ENCODE assay signal across 24 mouse cellular contexts in the genomic region with DNA sequence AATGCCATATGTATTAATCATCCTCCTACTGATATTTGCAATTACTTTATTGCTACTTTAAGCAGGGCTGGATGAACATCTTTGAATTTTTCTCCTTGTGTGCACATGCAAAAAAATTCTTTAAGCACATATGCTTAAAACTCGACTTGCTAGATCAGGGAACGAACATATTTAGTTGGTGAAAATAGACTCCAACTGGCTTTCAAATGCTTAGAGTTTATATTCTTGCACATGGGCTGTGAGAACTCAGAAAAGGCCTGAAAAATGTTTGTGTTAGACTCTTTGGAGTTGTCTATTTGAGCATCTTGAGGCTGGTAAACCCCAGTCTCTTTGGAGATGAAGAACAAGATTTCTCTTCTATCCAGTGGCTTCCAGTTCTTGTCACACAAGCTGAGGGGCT. TPM values are rescaled to one million over a fixed set of nuclear protein-coding genes. Genes with fewer than 3 reads are reported as not detected.
DNase-seq lines count a peak whose midpoint lies in the region; ATAC-seq and TF ChIP-seq lines count a peak whose summit lies in the region.
"Had no signal": no experiment of that assay in that cellular context is flagged by ENCODE, and none has a peak within 500 bp of the region (broad histone marks: within the 10 kb centered on the region; RNA-seq: fewer than 3 reads in every experiment).

No protein-coding gene starts in this region.

- H3K27ac ChIP-seq in forebrain, postnatal 0 days (ENCODE audit: low read depth, low read length), result no peak overlapping the region
- H3K27ac ChIP-seq in forebrain, embryonic 12.5 days, result no peak overlapping the region
- no peak overlapping the region for H3K27ac ChIP-seq in midbrain, embryonic 11.5 days (ENCODE audit: low read depth, low read length)
- no peak overlapping the region for H3K27ac ChIP-seq in midbrain, embryonic 10.5 days (replicated peaks)
- H3K27ac ChIP-seq: embryonic facial prominence, embryonic 10.5 days; embryonic facial prominence, embryonic 12.5 days had no signal

- WGBS in forebrain, postnatal 0 days, result 66% methylated on average over 2 of the region's 2 CpGs
- 88% methylated on average over 2 of the region's 2 CpGs for whole genome bisulfite sequencing in forebrain, embryonic 12.5 days
- 89% methylated on average over 2 of the region's 2 CpGs for WGBS in midbrain, embryonic 11.5 days
- 84% methylated on average over 2 of the region's 2 CpGs for WGBS in midbrain, embryonic 10.5 days

- no peak overlapping the region for H3K9ac ChIP-seq in forebrain, postnatal 0 days
- no peak overlapping the region for H3K9ac ChIP-seq in forebrain, embryonic 12.5 days
- H3K9ac ChIP-seq in midbrain, embryonic 11.5 days (ENCODE audit: low read length), result no peak overlapping the region
- H3K9ac ChIP-seq: embryonic facial prominence, embryonic 12.5 days had no signal

- no peaks in the 10 kb centered on the region for H3K27me3 ChIP-seq in forebrain, postnatal 0 days (ENCODE audit: insufficient read depth, low read length)
- no peaks in the 10 kb centered on the region for H3K27me3 ChIP-seq in forebrain, embryonic 12.5 days
- H3K27me3 ChIP-seq in midbrain, embryonic 11.5 days (ENCODE audit: control insufficient read depth, insufficient read depth, low read length), result no peaks in the 10 kb centered on the region
- no peaks in the 10 kb centered on the region for H3K27me3 ChIP-seq in midbrain, embryonic 10.5 days (ENCODE audit: low read depth, poor library complexity, severe bottlenecking)
- H3K27me3 ChIP-seq: CH12.LX; embryonic facial prominence, embryonic 12.5 days; Patski had no signal

- H3K9me3 ChIP-seq in forebrain, postnatal 0 days (ENCODE audit: low read length), result no peaks in the 10 kb centered on the region
- H3K9me3 ChIP-seq in forebrain, embryonic 12.5 days, result no peaks in the 10 kb centered on the region
- no peaks in the 10 kb centered on the region for H3K9me3 ChIP-seq in midbrain, embryonic 11.5 days (ENCODE audit: control insufficient read depth, low read length)
- no peaks in the 10 kb centered on the region for H3K9me3 ChIP-seq in midbrain, embryonic 10.5 days (replicated peaks)
- H3K9me3 ChIP-seq: embryonic facial prominence, embryonic 10.5 days; embryonic facial prominence, embryonic 12.5 days had no signal

- H3K36me3 ChIP-seq in forebrain, postnatal 0 days (ENCODE audit: insufficient read depth), result no peaks in the 10 kb centered on the region
- no peaks in the 10 kb centered on the region for H3K36me3 ChIP-seq in forebrain, embryonic 12.5 days (replicated peaks)
- H3K36me3 ChIP-seq in midbrain, embryonic 11.5 days (ENCODE audit: control insufficient read depth, insufficient read depth, low read length), result no peaks in the 10 kb centered on the region
- H3K36me3 ChIP-seq in midbrain, embryonic 10.5 days, result no peaks in the 10 kb centered on the region
- H3K36me3 ChIP-seq: embryonic facial prominence, embryonic 10.5 days; embryonic facial prominence, embryonic 12.5 days; G1E had no signal

- H3K4me2 ChIP-seq in forebrain, postnatal 0 days (ENCODE audit: low read depth), result no peak overlapping the region
- no peak overlapping the region for H3K4me2 ChIP-seq in forebrain, embryonic 12.5 days
- H3K4me2 ChIP-seq in midbrain, embryonic 11.5 days, result no peak overlapping the region
- H3K4me2 ChIP-seq: embryonic facial prominence, embryonic 12.5 days had no signal

- DNase-seq in forebrain, postnatal 0 days, result peak; percentile 49
- DNase-seq in midbrain, embryonic 11.5 days (ENCODE audit: low spot score, missing footprints), result peak; percentile 70
- no peak for DNase-seq in midbrain, embryonic 10.5 days (ENCODE audit: low spot score)
- DNase-seq in telencephalon, adult 2 months (ENCODE audit: low read depth, low spot score), result peak; percentile 48
- no peak for DNase-seq in right cerebral cortex, postnatal 14 days
- DNase-seq: adrenal gland, adult 8-10 months; adrenal gland, postnatal 14 days; adrenal gland, postnatal 36 days; B cell, adult 2 months; cerebellum, adult 11-12 months; cerebellum, adult 2 months; cerebellum, adult 9-10 months; cerebellum, postnatal 10 days; cerebellum, postnatal 25 days had no signal

- H3K4me1 ChIP-seq in forebrain, postnatal 0 days (ENCODE audit: insufficient read depth), result no peaks in the 10 kb centered on the region
- H3K4me1 ChIP-seq in forebrain, embryonic 12.5 days, result no peaks in the 10 kb centered on the region
- H3K4me1 ChIP-seq in midbrain, embryonic 11.5 days (ENCODE audit: control insufficient read depth, insufficient read depth, low read length), result no peaks in the 10 kb centered on the region
- H3K4me1 ChIP-seq in midbrain, embryonic 10.5 days, result no peaks in the 10 kb centered on the region
- H3K4me1 ChIP-seq: embryonic facial prominence, embryonic 10.5 days; embryonic facial prominence, embryonic 12.5 days had no signal

- no peak overlapping the region for H3K4me3 ChIP-seq in forebrain, postnatal 0 days (ENCODE audit: low read depth, low read length)
- no peak overlapping the region for H3K4me3 ChIP-seq in forebrain, embryonic 12.5 days (replicated peaks)
- no peak overlapping the region for H3K4me3 ChIP-seq in midbrain, embryonic 11.5 days (ENCODE audit: low read depth, low read length)
- H3K4me3 ChIP-seq in midbrain, embryonic 10.5 days, result no peak overlapping the region
- H3K4me3 ChIP-seq: embryonic facial prominence, embryonic 10.5 days; embryonic facial prominence, embryonic 12.5 days had no signal

- ATAC-seq in forebrain, postnatal 0 days, result peak; percentile 74
- ATAC-seq in forebrain, embryonic 12.5 days (ENCODE audit: low FRiP score), result no peak
- no peak for ATAC-seq in midbrain, embryonic 11.5 days (ENCODE audit: low FRiP score)
- ATAC-seq: activated CD4-positive, CD25-positive, alpha-beta regulatory T cell, adult 4 months; CD4-positive, CD25-positive, alpha-beta regulatory T cell, adult 4 months; forebrain, embryonic 14.5 days; forebrain, embryonic 16.5 days; Patski had no signal

- TF ChIP-seq CTCF in forebrain, postnatal 0 days (IDR thresholded peaks at IDR 0.05; ENCODE audit: low read depth), result no peak

RNA-seq across cellular contexts. Expression of gene Tnfrsf21, which starts 48.2 kb away (rescaled TPM):
- total RNA-seq in forebrain, postnatal 0 days (2014; rRNA removed), result 50.8 and 71.4 TPM in 2 replicates
- polyA plus RNA-seq in forebrain, postnatal 0 days (2015; fragmentation: Nextera tagmentation; extraction: Ambion mirVana), result 58.9 and 73.7 TPM in 2 replicates
- 39.0 and 41.0 TPM in 2 replicates for polyA plus RNA-seq in forebrain, embryonic 12.5 days (2016; fragmentation: Nextera tagmentation; extraction: Ambion mirVana)
- 27.6 and 29.4 TPM in 2 replicates for polyA plus RNA-seq in midbrain, embryonic 11.5 days (2014; fragmentation: Nextera tagmentation; extraction: Ambion mirVana)
- 25.4 and 29.1 TPM in 2 replicates for polyA plus RNA-seq in midbrain, embryonic 10.5 days (2016; fragmentation: Nextera tagmentation; extraction: Ambion mirVana)
- total RNA-seq: CH12.LX, G1E had no signal
- polyA plus RNA-seq: activated CD4-positive, CD25-positive, alpha-beta regulatory T cell, adult 4 months; G1E had no signal

Comparison
In these comparisons a context has a peak if more than half of its experiments do, and no peak if none do; other contexts are left out.
1. DNase-seq: peak in forebrain, postnatal 0 days (single experiment), midbrain, embryonic 11.5 days (single experiment) and telencephalon, adult 2 months (single experiment); none in midbrain, embryonic 10.5 days (single experiment) and right cerebral cortex, postnatal 14 days (single experiment).